Mouse (Mus musculus): Measurements from ENCODE around the gene Sec14l4.
"Not testable (repeated sequence)": the region's sequence is repeated elsewhere in the genome, so short reads cannot be mapped to it uniquely, and the experiment has no call there.

The Sec14l4 gene

GRCm38 (mm10) chr11:4031126-4031941, at the start of gene Sec14l4:
Gene Sec14l4, plus strand, starts transcription at chr11:4031462.
- peak; percentile 25 for DNase-seq (ENCODE audit: low read depth, low spot score)

GRCm38 (mm10) chr11:3981536-3981935, 49.7 kb upstream of the Sec14l4 start:
- no peak for DNase-seq (ENCODE audit: low read depth, low spot score)

- DNase-seq (ENCODE audit: low read depth, low spot score), result no peak
Observed at GRCm38 (mm10) chr11:3982275-3983209, 48.7 kb upstream of the Sec14l4 start.

DNA sequence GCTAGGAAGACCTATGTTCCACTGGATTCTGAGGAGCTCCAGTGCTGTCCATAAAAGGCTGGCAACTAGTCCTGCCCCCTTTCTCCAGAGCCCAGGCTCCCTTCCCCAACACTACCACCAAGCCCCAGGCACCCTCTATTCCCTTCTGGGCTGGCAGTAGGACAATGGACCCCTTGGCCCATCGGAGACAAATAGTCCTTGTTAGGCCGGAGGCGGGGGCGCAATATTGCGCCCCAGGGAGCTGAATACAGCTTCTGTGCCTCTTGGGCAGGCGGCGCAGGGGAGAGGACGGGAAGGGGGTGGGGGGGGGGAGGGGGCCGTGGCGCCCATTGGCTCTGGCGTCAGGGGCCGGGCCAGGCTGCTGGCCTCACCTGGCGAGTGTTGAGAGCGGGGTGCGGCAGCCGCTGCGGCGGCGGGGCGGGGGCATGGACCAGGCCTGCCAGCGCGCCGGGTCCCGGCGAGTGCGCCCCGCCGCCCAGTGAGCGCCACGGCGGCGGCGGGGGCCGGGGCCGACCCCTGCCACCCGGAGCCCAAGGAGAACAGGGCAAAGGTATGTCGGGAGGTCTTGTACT, 47.9 kb upstream of the Sec14l4 start, which contains the start of gene Gal3st1:
Gal3st1 (plus strand) TSS at position 346 of the 572 bp plus-strand sequence.
- DNase-seq (ENCODE audit: low read depth, low spot score), result no peak

DNA sequence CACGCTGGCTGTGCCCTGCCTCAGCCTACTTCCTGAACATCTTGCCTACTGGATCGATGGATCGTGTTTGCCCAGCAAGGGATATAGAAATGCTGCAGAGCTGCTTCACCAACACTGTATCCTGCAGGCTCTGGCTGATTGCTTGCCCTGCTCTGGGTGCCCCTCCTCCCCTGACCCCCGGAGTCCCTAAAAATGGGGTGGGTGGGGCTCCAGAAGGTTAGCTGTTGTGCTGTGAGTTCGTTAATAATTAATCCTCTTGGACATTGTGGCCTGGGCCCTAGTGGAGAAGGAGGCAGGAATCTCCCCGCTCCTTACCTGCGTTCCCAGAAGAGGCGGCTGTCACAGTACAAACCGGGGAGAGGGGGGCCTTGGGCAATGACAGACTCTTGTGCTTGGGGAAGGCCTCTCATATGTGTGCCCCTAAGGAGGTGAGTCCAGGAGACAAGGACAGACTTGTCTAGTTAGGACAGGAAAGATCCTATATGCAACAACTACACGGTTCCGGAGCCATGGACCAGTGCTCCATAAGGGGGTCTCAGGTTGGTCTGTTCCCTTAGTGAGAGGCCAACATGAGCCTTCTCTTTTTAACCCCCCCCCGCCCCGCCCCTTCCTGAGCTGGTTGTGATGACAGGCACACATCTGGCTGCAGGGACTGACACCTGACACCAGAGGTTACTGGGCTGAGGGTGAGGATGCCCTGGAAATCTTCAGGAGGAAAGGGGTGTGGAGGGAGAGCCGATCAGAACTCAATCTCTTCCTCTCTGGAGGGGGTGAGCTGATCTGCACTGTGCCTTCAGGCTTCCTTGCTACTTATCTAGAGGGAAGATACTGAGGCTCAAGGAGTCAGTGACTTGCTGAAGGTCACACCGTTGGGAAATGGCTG, 47.2 kb upstream of the Sec14l4 start:
- peak; percentile 64 for DNase-seq (ENCODE audit: low read depth, low spot score)

DNA sequence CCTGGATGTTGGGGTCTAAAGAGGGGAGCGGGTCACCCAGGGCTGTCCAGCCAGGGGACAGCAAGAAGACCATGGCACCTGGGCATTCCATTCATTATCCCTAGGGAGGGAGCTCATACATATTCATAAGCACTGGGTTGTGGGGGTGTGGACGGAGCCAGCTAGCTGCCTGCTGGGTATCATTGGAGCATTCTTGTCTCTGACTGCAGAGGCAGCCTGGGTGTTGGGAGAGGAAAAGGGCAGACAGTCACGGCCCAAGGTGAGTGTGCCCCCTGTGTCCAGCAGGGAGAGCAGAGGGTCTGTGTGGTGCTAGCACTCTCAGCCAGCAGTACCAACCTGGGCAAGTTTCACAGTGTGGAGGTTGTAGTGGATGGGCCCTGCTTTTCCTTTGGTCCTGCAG, 41.5 kb upstream of the Sec14l4 start:
- DNase-seq (ENCODE audit: low read depth, low spot score), result no peak

DNA sequence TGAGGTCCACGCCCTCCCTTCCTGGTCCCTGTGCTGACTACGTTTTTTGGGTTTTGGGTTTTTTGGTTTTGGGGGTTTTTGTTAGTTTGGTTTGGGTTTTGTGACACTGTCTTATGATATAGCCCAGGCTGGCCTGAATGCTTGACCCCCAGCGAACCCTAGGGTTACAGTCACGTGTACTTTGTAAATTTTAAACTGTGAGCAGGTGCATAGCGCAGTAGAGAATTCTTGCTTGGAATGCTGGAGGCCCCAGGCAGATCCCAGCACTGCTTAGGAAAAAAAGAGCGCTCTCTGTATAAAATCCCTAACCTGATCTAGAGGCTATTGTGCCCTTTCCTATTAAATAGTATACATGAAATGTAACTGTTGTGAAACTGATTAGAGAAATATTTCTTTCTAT, 38.1 kb upstream of the Sec14l4 start:
- DNase-seq (ENCODE audit: low read depth, low spot score), result no peak

DNA sequence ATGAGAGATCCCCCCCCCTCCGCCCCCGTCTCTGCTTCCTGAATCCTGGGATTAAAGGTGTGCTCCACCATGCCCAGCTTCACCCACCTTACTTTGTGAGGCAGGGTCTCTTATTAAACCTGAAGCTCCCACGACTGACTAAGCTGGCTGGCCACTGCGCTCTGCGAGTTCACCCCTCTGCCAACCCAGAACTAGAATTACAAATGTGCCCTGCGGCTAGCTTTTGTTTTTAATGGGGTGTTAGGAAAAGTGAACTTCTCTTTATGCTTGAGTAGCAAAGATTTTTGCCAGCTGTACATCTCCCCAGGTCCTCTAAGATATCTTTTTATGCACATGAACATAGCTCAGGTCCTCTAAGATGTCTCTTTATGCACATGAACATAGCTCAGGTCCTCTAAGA, 37.3 kb upstream of the Sec14l4 start:
- no peak for DNase-seq (ENCODE audit: low read depth, low spot score)

DNA sequence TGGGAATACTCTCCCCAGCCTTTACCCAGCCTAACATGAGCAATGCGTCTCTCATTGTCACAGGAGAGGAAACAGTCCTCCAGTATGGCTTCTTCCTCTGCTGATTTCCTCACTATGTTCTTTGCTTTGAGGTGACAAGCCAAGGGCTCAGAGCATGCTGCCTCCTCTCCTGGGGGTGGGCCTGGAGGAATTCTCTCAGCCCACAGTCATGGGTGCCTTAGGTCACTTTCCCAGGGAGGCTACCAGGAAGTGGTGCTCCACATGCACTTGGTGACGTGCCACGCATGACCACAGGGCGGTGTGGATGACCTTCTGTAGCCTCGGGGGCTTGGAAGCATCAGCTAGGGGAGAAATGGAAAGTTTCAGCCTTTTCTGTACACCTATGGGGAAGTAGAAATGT, 35.8 kb upstream of the Sec14l4 start:
- no peak for DNase-seq (ENCODE audit: low read depth, low spot score)

DNA sequence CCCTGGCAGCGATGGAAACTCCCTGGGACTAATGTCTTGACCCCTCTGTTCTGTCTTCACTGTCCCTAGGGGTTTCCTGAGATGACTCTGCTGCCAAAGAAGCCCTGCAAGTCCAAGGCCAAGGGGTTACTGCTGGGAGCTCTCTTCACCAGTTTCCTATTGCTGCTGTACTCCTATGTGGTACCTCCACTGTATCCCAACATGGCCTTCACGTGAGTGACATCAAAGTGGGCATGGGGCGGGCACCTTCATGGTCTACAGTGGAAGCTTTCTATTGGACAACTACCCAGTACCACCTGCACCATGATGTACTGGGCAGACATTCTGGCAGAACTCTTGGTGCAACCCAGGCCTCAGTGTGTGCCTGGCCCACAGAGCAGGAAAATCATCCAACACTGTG, 34.4 kb upstream of the Sec14l4 start:
- DNase-seq (ENCODE audit: low read depth, low spot score), result no peak

GRCm38 (mm10) chr11:3997978-3998720, 33.1 kb upstream of the Sec14l4 start:
- peak; percentile 59 for DNase-seq (ENCODE audit: low read depth, low spot score)

- no peak for DNase-seq (ENCODE audit: low read depth, low spot score)
Observed at GRCm38 (mm10) chr11:3999547-3999946, 31.7 kb upstream of the Sec14l4 start.

- peak; percentile 80 for DNase-seq (ENCODE audit: low read depth, low spot score)
Observed at GRCm38 (mm10) chr11:4001603-4002002, 29.7 kb upstream of the Sec14l4 start.

GRCm38 (mm10) chr11:4005220-4005805, 25.9 kb upstream of the Sec14l4 start:
- DNase-seq (ENCODE audit: low read depth, low spot score), result no peak

DNA sequence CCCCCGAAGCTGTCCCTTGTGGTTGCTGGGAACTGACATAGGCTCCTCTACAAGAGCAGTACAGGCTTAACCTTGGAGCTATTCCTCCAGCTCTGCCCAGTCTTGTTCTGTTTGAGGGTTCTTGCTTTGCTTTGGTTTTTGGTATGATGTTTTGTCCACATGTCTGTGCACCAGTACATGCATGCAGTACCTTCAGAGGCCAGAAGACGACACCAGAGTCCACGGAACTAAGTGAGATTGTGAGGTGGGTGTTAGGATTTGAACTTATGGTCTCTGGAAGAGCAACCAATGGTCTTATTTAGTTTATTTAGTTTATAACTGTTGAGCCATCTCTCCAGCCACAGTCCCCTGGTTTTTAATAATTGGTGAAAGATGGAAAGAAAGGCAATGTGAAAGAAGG, 24.8 kb upstream of the Sec14l4 start:
- peak; percentile 30 for DNase-seq (ENCODE audit: low read depth, low spot score)

DNA sequence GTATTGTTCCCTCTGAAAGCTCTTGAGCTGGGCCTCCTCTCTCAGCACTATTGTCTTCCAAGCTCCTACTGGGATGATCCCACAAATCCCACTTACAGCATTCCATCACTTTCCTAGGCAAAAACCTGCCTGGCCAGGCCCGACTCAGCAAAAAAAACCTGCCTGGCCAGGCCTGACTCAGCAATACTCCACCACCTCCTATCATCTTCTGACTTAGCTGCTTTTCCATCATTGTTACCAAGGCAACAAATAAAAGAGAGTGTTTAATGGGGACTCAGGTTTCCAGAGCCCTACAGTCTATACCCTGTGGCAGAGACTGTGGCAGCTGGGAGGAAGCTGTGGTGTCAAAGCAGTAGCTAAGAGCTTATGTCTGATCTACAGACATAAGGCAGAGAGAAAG, 18.6 kb upstream of the Sec14l4 start:
- no peak for DNase-seq (ENCODE audit: low read depth, low spot score)

DNA sequence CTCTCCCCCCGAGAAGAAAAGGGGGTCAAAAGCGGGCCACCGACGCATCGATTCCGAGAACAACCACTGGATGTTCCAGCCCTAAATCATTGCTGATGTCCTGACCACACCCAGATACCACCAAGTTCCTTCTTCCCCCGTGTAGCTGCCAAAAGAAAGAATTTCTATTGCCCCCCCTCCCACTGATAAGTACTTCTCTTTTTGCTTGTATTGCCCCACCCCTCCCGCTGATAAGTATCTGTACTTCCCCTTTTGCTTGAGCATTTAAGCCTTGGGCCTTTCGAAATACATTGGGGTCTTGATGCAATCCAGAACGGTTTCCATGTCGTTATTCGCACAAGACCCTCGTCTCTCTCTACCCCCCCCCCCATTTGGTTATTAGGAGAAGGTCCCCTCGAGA, 15.5 kb upstream of the Sec14l4 start:
- DNase-seq (ENCODE audit: low read depth, low spot score), result not testable (repeated sequence)

- DNase-seq (ENCODE audit: low read depth, low spot score), result not testable (repeated sequence)
Observed at GRCm38 (mm10) chr11:4022111-4022510, 9.2 kb upstream of the Sec14l4 start.

DNA sequence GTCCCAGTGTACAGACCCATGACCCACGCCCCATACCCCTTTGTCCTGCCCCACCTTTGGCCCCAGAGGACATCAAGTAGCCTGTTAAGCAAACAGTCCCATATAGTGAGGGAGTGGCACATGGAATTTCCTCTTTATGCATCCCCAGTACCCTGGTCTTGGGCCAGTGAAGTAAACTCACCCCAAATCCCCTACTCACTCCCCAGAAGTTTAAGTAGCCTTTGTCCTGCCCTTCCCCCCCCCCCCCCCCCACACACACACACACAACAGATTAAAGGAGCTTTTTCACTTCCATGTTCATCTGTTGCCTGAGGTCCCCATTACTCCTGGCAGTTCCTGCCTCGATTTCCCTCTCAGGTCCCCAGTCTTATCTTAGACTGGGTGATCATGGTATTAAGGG, 7.9 kb upstream of the Sec14l4 start:
- DNase-seq (ENCODE audit: low read depth, low spot score), result no peak

GRCm38 (mm10) chr11:4027066-4027465, 4.2 kb upstream of the Sec14l4 start:
- DNase-seq (ENCODE audit: low read depth, low spot score), result no peak
